ENCODE assay signal across 8 mouse cellular contexts in genomic region chr17:24204846-24205245, GRCm38 (mm10). TPM values are rescaled to one million over a fixed set of nuclear protein-coding genes. Genes with fewer than 3 reads are reported as not detected.
DNase-seq lines count a peak whose midpoint lies in the region; ATAC-seq and TF ChIP-seq lines count a peak whose summit lies in the region.

No protein-coding gene starts in this region.

- 0 out of 2 replicates have a peak, but pooled peaks cover 8% of the 10 kb centered on the region for H3K27me3 ChIP-seq in lung, postnatal 0 days (replicated peaks; ENCODE audit: insufficient read depth, low read length)
- H3K27me3 ChIP-seq in hindbrain, embryonic 15.5 days: no peaks in the 10 kb centered on the region

- TF ChIP-seq EP300 in lung, postnatal 0 days (IDR thresholded peaks at IDR 0.05): no peak

- no peaks in the 10 kb centered on the region for H3K36me3 ChIP-seq in lung, postnatal 0 days (ENCODE audit: insufficient read depth, low read length)
- no peaks in the 10 kb centered on the region for H3K36me3 ChIP-seq in hindbrain, embryonic 15.5 days

- TF ChIP-seq CTCF in lung, postnatal 0 days (IDR thresholded peaks at IDR 0.05): no peak

- H3K4me1 ChIP-seq in lung, postnatal 0 days (ENCODE audit: insufficient read depth, low read depth, low read length): peaks cover 29% of the 10 kb centered on the region
- peaks cover 85% of the 10 kb centered on the region for H3K4me1 ChIP-seq in hindbrain, embryonic 15.5 days (replicated peaks)

- peak overlapping the region; percentile 59 for H3K4me3 ChIP-seq in lung, postnatal 0 days (ENCODE audit: low read depth, low read length)
- H3K4me3 ChIP-seq in hindbrain, embryonic 15.5 days: peak overlapping the region; percentile 81

- H3K27ac ChIP-seq in lung, postnatal 0 days (ENCODE audit: low read length): no peak overlapping the region
- H3K27ac ChIP-seq in hindbrain, embryonic 15.5 days (replicated peaks): peak overlapping the region; percentile 67

- WGBS in lung, postnatal 0 days: 9% methylated on average over 7 of the region's 7 CpGs
- WGBS in hindbrain, embryonic 15.5 days: 12% methylated on average over 7 of the region's 7 CpGs

- H3K4me2 ChIP-seq in lung, postnatal 0 days (replicated peaks; ENCODE audit: low read depth, low read length): peak overlapping the region; percentile 95
- H3K4me2 ChIP-seq in hindbrain, embryonic 15.5 days: peak overlapping the region; percentile 93

- H3K9ac ChIP-seq in lung, postnatal 0 days (replicated peaks; ENCODE audit: low read depth): peak overlapping the region; percentile 29; the same call in 1 of the 2 replicates
- peak overlapping the region; percentile 81 for H3K9ac ChIP-seq in hindbrain, embryonic 15.5 days

- no peak for ATAC-seq in lung, postnatal 0 days
- ATAC-seq in hindbrain, embryonic 15.5 days (ENCODE audit: low FRiP score, low read depth): no peak
- ATAC-seq in monocyte, adult 5-6 weeks (replicated peaks; ENCODE audit: insufficient number of reproducible peaks, low FRiP score, low TSS enrichment, poor library complexity, severe bottlenecking): 0 out of 2 replicates have a peak, but pooled peaks have one; percentile 1

- H3K9me3 ChIP-seq in lung, postnatal 0 days (ENCODE audit: low read length): no peaks in the 10 kb centered on the region
- H3K9me3 ChIP-seq in hindbrain, embryonic 15.5 days: no peaks in the 10 kb centered on the region

- DNase-seq in cerebellum, adult 11 months: peak; percentile 45
- DNase-seq in cerebellum, adult 8-10 months: no peak
- DNase-seq in lung, postnatal 0 days (ENCODE audit: low spot score): no peak
- no peak for DNase-seq in lung, postnatal 4 days
- no peak for DNase-seq in layer of hippocampus, postnatal 36 days
- no peak for DNase-seq in retina, postnatal 1 day

RNA-seq across cellular contexts. Expression of gene Tbc1d24, which starts 0.5 kb away (rescaled TPM):
- 1.8 and 1.9 TPM in 2 replicates for polyA plus RNA-seq in lung, postnatal 0 days (2015; fragmentation: Nextera tagmentation; extraction: Ambion mirVana)
- 26.9 TPM in 2 replicates for polyA plus RNA-seq in hindbrain, embryonic 15.5 days (2015; fragmentation: Nextera tagmentation; extraction: Ambion mirVana)
- total RNA-seq in monocyte, adult 5-6 weeks (2017): 0.68 to 1.0 TPM (median 0.96 TPM) in 3 replicates
- 10 to 100 TPM; 60.9 to 64.6 TPM for total RNA-seq in layer of hippocampus, postnatal 36 days (2021)

RNA-seq across cellular contexts. Expression of gene Ntn3, which starts 4.5 kb away (rescaled TPM):
- 2.3 and 2.5 TPM in 2 replicates for polyA plus RNA-seq in lung, postnatal 0 days (2015; fragmentation: Nextera tagmentation; extraction: Ambion mirVana)
- 4.9 and 5.8 TPM in 2 replicates for polyA plus RNA-seq in hindbrain, embryonic 15.5 days (2015; fragmentation: Nextera tagmentation; extraction: Ambion mirVana)
- not detected in 3 replicates for total RNA-seq in monocyte, adult 5-6 weeks (2017)
- 1 to 10 TPM; 8.0 to 9.9 TPM for total RNA-seq in layer of hippocampus, postnatal 36 days (2021)

RNA-seq across cellular contexts. Expression of gene Tedc2, which starts 15.8 kb away (rescaled TPM):
- polyA plus RNA-seq in lung, postnatal 0 days (2015; fragmentation: Nextera tagmentation; extraction: Ambion mirVana): 5.3 and 6.3 TPM in 2 replicates
- polyA plus RNA-seq in hindbrain, embryonic 15.5 days (2015; fragmentation: Nextera tagmentation; extraction: Ambion mirVana): 10.2 and 12.6 TPM in 2 replicates
- 2.9 to 6.6 TPM (median 3.1 TPM) in 3 replicates for total RNA-seq in monocyte, adult 5-6 weeks (2017)
- total RNA-seq in layer of hippocampus, postnatal 36 days (2021): 1 to 10 TPM; 8.3 to 9.3 TPM

RNA-seq across cellular contexts. Expression of gene Atp6v0c, which starts 35.3 kb away (rescaled TPM):
- 566 and 620 TPM in 2 replicates for polyA plus RNA-seq in lung, postnatal 0 days (2015; fragmentation: Nextera tagmentation; extraction: Ambion mirVana)
- 1,386 and 1,520 TPM in 2 replicates for polyA plus RNA-seq in hindbrain, embryonic 15.5 days (2015; fragmentation: Nextera tagmentation; extraction: Ambion mirVana)
- total RNA-seq in monocyte, adult 5-6 weeks (2017): 55.6 to 90.6 TPM (median 83.3 TPM) in 3 replicates
- 1,000 to 10,000 TPM; 1,151 to 1,277 TPM for total RNA-seq in layer of hippocampus, postnatal 36 days (2021)

RNA-seq across cellular contexts. Expression of gene Amdhd2, which starts 41.3 kb away (rescaled TPM):
- 44.1 and 44.2 TPM in 2 replicates for polyA plus RNA-seq in lung, postnatal 0 days (2015; fragmentation: Nextera tagmentation; extraction: Ambion mirVana)
- 33.6 and 38.8 TPM in 2 replicates for polyA plus RNA-seq in hindbrain, embryonic 15.5 days (2015; fragmentation: Nextera tagmentation; extraction: Ambion mirVana)
- 6.5 to 24.6 TPM (median 24.4 TPM) in 3 replicates for total RNA-seq in monocyte, adult 5-6 weeks (2017)
- 10 to 100 TPM; 36.1 to 39.4 TPM for total RNA-seq in layer of hippocampus, postnatal 36 days (2021)

Comparison
In these comparisons a context has a peak if more than half of its experiments do, and no peak if none do; other contexts are left out.
1. RNA of gene Tbc1d24, which starts 0.5 kb away (total RNA-seq): 60.9 to 64.6 TPM in layer of hippocampus, postnatal 36 days; 0.68 to 1.0 TPM in monocyte, adult 5-6 weeks; every median in the first group is over 10 times any median in the second.